Mouse (Mus musculus) myocyte (in vitro differentiated cells): ENCODE results near the gene Mettl7b.

Experiments
- E2F4 ChIP-seq: IDR thresholded peaks from one replicate; pipeline ENCODE4 v1.6.1; 2011; ENCODE audit warnings: mild to moderate bottlenecking, control low read depth, moderate library complexity; ENCODE audit not compliant: insufficient read depth
- POLR2A ChIP-seq: IDR thresholded peaks from one replicate; pipeline ENCODE4 v1.6.1; 2011; ENCODE audit warnings: low read depth, mild to moderate bottlenecking, control low read depth, moderate library complexity; ENCODE audit not compliant: insufficient read length
- SRF ChIP-seq: IDR thresholded peaks from one replicate; pipeline ENCODE4 v1.6.1; 2011; ENCODE audit warnings: low read depth; ENCODE audit not compliant: control insufficient read depth, insufficient read length
- TCF12 ChIP-seq: IDR thresholded peaks from one replicate; pipeline ENCODE4 v1.6.1; 2011; ENCODE audit warnings: mild to moderate bottlenecking, control low read depth; ENCODE audit not compliant: poor library complexity, insufficient read depth, severe bottlenecking

GRCm38 (mm10) chr10:128950208-128950887 is 10.4 kb downstream of the Mettl7b start:
- no peak for TF ChIP-seq E2F4
- no peak for TF ChIP-seq TCF12
- TF ChIP-seq POLR2A = no peak
- TF ChIP-seq SRF = no peak
